Mouse (Mus musculus) brown adipose tissue, adult 24 weeks (tissue): Measurements from ENCODE around the gene Cdk5r2. TPM values are rescaled to one million over a fixed set of nuclear protein-coding genes. Genes with fewer than 3 reads are reported as not detected.
"Not testable (repeated sequence)": the region's sequence is repeated elsewhere in the genome, so short reads cannot be mapped to it uniquely, and the experiment has no call there.

Experiments
- H3K27ac ChIP-seq: fragments of 200-500 bp; replicated peaks from 2 replicates; pipeline ENCODE4 v1.5.1; 2012; ENCODE audit warnings: low read depth, mild to moderate bottlenecking, low read length
- H3K4me1 ChIP-seq: fragments of 200-500 bp; 2 replicates; pipeline ENCODE4 v1.6.1; 2012; ENCODE audit warnings: low read length, mixed read lengths; ENCODE audit not compliant: control insufficient read depth, insufficient read depth, insufficient read length
- H3K4me3 ChIP-seq: fragments of 200-500 bp; 2 replicates; pipeline ENCODE4 v1.5.1; 2012; ENCODE audit warnings: low read depth, mild to moderate bottlenecking, low read length, moderate library complexity; ENCODE audit not compliant: insufficient read depth
- polyA plus RNA-seq: library from polyadenylated mRNA; stranded (reverse); fragments of >200 nt; gene quantifications from 2 replicates; pipeline ENCODE4 v1.2.4, GENCODE M21; 2012; ENCODE audit not compliant: missing spikeins, insufficient read depth, insufficient read length

Gene Cdk5r2
- polyA plus RNA-seq: not detected in 2 replicates

DNA sequence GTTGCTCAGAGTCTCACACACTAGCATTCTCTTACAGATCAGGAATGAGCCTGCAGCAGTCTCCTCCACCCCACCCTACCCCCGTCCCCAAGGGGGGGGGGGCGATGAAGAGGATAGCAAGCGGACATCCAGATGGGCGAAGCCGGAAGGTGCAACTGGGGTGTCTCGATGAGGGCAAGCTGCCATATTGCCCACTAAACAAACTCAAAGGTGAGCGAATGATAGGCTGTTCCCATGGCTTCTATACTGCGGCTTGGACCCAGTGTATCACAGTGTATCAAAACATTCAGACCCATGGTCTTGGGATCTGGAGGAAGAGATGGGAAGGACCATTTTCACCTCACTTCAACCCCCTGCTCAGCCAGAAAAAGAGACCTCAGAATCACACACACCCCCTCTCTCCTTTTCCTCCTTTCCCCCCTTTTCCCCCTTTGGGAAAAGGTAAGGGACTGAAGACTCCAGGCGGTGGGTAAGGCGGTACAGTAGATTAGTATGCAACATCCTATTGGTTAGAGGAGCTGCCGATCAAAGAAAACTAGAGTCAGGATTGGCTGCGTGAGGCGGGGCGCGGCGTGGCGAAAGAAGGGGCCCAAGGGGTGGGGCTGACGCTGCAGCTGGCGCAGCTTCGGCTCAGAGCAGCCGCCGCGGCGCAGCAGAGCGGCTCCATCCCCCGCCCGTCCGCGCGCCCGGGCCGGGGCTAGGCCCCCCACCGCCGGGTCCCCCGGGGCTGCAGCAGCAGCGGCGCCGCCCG is at the start of gene Cdk5r2:
Gene Cdk5r2 (plus strand): TSS at position 629 of the 751 bp plus-strand sequence.
- H3K4me1 ChIP-seq: no peaks in the 10 kb centered on the region
- H3K4me3 ChIP-seq: peak within 1 kb of the TSS; percentile 25
- H3K27ac ChIP-seq: no peak within 1 kb of the TSS

DNA sequence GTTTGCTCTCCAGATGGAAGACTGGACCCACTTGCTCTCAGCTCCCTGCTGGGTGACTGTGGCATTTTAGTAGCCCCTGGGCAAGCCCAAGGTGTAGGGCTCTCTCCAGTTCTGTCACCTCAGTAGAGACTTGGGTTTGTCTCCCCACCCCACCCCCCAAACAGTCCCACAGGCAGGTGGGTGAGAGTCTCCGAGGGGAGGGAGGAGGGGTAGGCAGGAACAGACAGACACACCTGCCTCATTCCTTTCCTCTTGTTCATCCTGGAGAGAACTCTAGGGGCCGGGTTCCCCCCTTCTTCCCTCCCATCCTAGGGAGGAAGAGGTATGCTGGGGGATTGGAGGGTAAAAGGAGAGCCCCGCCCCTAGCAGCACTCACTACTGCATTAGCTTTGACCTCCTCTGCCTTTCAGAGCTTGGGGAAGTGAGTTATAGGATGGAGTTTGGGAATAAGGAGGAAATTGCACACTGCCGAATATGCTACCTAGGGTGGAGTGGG is 49.3 kb upstream of the Cdk5r2 start:
- no peak overlapping the region for H3K27ac ChIP-seq
- no peaks in the 10 kb centered on the region for H3K4me1 ChIP-seq
- no peak overlapping the region for H3K4me3 ChIP-seq

DNA sequence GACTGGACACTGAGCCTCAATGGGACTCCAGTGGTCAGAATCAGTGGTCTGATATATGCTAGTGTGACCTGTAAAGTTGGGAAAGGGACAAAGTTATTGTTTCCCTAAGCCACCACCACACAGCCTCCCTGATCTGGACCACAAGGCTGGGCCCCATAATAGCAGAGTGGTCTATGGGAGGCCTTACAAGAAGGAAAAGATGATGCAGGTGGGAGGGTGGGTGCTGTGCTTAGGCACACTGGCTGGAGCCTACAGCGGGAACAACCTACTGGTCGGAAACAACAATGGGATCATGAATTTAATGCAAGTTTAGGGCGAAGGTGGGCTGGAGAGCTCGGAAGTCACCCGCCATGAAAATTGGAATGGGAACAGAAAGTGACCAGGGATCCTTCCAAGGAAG is 48.9 kb upstream of the Cdk5r2 start:
- no peak overlapping the region for H3K27ac ChIP-seq
- H3K4me1 ChIP-seq: no peaks in the 10 kb centered on the region
- H3K4me3 ChIP-seq: no peak overlapping the region

GRCm38 (mm10) chr1:74806360-74807311 is 48.1 kb upstream of the Cdk5r2 start:
- Histone ChIP-seq H3K27ac (no peak overlapping the region), H3K4me1 (no peaks in the 10 kb centered on the region), H3K4me3 (no peak overlapping the region)

DNA sequence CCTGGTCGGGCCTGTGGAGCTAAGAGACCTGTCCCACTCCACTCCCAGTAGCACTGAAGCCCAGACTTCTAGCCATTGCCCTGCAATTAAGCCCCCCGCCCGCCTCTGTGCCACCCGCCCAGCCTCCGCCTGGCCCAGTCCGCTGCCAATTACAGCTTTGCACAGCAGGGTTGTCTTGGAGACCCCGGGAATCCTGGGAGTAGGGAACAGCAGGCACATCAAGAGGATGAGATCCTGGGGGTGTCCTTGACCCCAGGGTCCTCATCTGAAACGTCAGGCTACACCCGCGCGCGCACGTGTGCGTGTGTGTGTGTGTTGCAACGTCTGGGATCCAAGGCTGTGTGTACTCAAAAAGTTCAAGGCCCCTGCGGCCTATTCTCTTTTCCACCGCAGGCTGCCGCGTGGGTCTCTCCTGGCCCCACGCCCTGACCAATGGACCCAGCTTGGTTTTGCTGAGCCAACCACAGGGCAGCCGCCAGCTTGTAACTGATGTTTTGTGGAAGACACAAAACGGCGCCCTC is 47.1 kb upstream of the Cdk5r2 start:
- H3K4me3 ChIP-seq: no peak overlapping the region

DNA sequence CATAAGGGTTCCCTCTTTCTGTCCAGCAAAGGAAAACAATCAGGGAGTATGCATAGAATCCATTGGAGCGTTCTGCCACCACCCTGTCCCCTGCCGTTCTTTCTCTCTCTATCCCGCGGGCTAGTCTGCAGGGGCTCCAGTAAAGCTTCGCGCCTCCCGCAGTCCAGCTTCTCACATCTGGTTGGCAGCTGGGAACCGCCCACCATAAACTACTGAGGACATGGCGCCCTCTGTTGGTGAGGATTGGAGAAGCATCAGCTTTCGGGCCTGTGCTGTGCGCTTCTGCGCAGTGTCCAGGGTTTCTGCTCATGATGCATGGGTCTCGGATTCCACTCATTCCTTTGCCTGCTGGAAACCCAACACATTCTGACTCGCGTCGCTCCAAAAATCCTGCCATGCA is 46.7 kb upstream of the Cdk5r2 start:
- Histone ChIP-seq H3K27ac (no peak overlapping the region), H3K4me3 (no peak overlapping the region)

More for the DNA sequence above, 47.1 kb upstream of the Cdk5r2 start:
- Histone ChIP-seq H3K4me1 (no peaks in the 10 kb centered on the region), H3K27ac (no peak overlapping the region)

GRCm38 (mm10) chr1:74809007-74809406 is 45.7 kb upstream of the Cdk5r2 start:
- no peak overlapping the region for H3K4me3 ChIP-seq
- no peaks in the 10 kb centered on the region for H3K4me1 ChIP-seq
- no peak overlapping the region for H3K27ac ChIP-seq

More for the DNA sequence above, 46.7 kb upstream of the Cdk5r2 start:
- no peaks in the 10 kb centered on the region for H3K4me1 ChIP-seq

DNA sequence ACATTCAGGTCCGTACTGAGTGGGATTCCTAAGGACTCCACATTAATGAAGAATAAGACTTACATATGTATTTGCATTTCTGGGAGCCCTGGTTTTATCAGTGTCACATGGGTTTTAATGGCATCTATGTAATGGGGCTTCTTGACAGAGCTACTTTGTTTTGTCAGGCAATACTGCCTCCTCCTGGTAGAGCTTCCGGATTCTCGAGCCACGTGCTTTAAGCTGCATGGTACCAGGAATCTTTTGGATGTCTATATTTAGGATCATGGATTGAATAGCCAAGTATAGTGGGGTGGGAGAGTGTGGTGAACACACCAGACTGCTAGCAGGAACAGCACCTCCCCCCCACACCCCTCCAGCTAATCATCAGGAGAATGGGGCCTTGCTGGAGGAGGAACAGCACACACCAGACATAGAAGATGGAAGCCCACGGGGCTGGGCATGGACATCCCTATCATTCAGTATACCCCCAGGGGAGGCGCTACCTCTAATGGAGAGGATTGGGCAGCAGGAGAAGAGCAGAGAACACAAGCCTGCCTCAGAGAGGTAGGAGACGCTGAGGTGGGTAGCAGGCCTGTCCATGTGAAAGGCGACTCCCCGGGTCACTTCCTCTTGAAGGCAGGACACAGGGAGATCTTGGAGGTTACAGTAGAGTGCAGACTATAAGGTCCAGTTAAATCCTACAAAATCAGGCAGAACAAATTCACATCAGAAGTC is 39.6 kb upstream of the Cdk5r2 start:
- Histone ChIP-seq H3K27ac (no peak overlapping the region), H3K4me3 (no peak overlapping the region), H3K4me1 (peaks cover 2% of the 10 kb centered on the region; the same call in 1 of the 2 replicates)

- H3K4me3 ChIP-seq, H3K4me1 ChIP-seq, H3K27ac ChIP-seq: not testable (repeated sequence)
Measured at GRCm38 (mm10) chr1:74815965-74816364, 38.8 kb upstream of the Cdk5r2 start.

- H3K4me3 ChIP-seq: peak overlapping the region; percentile 87
- peak overlapping the region; percentile 64 for H3K27ac ChIP-seq
- peaks cover 2% of the 10 kb centered on the region; the same call in 1 of the 2 replicates for H3K4me1 ChIP-seq
Measured at GRCm38 (mm10) chr1:74816612-74817199, 38.0 kb upstream of the Cdk5r2 start.

- Histone ChIP-seq H3K27ac (peak overlapping the region; percentile 37; the same call in 1 of the 2 replicates), H3K4me1 (peaks cover 2% of the 10 kb centered on the region; the same call in 1 of the 2 replicates), H3K4me3 (peak overlapping the region; percentile 87)
Measured at GRCm38 (mm10) chr1:74817219-74817618, 37.5 kb upstream of the Cdk5r2 start.

GRCm38 (mm10) chr1:74818509-74818908 is 36.2 kb upstream of the Cdk5r2 start:
- Histone ChIP-seq H3K4me1 (peaks cover 2% of the 10 kb centered on the region; the same call in 1 of the 2 replicates), H3K4me3 (no peak overlapping the region), H3K27ac (no peak overlapping the region)

- H3K27ac ChIP-seq, H3K4me3 ChIP-seq, H3K4me1 ChIP-seq: not testable (repeated sequence)
Measured at GRCm38 (mm10) chr1:74823598-74823997, 31.1 kb upstream of the Cdk5r2 start.
